Mouse (Mus musculus) embryonic fibroblast, embryonic 13.5 days (primary cell): ENCODE measurements around the gene Gria3. TPM values are rescaled to one million over a fixed set of nuclear protein-coding genes. Genes with fewer than 3 reads are reported as not detected.

Source experiments
- H3K27ac ChIP-seq: 2 replicates; pipeline ENCODE4 v1.5.1; 2012; ENCODE audit warnings: low read length, control low read depth, inconsistent platforms; ENCODE audit not compliant: insufficient read depth
- H3K4me1 ChIP-seq: 2 replicates; pipeline ENCODE4 v1.6.1; 2011; ENCODE audit warnings: low read length; ENCODE audit not compliant: control insufficient read depth, insufficient read depth
- H3K4me3 ChIP-seq: 2 replicates; pipeline ENCODE4 v1.5.1; 2011; ENCODE audit warnings: mild to moderate bottlenecking, control low read depth, low read length; ENCODE audit not compliant: insufficient read depth
- CTCF ChIP-seq: IDR thresholded peaks from 2 replicates; pipeline ENCODE4 v1.5.1; 2011; ENCODE audit warnings: mild to moderate bottlenecking, control low read depth, low read length, moderate library complexity, borderline replicate concordance; ENCODE audit not compliant: insufficient read depth
- POLR2A ChIP-seq: IDR thresholded peaks from 2 replicates; pipeline ENCODE4 v1.6.1; 2011; ENCODE audit warnings: low read depth, mild to moderate bottlenecking, control low read depth, low read length, moderate library complexity
- polyA plus RNA-seq: library from polyadenylated mRNA; stranded (reverse); fragments of >200 nt; gene quantifications from 2 replicates; pipeline ENCODE4 v1.2.4, GENCODE M21; 2011; ENCODE audit warnings: low read depth; ENCODE audit not compliant: missing spikeins, insufficient read length

The Gria3 gene
- polyA plus RNA-seq, 1 experiment = 95.5 TPM

- Histone ChIP-seq H3K4me3 (no peak overlapping the region), H3K27ac (no peak overlapping the region), H3K4me1 (no peaks in the 10 kb centered on the region)
- TF ChIP-seq POLR2A = no peak
- TF ChIP-seq CTCF = no peak
Observed at GRCm38 (mm10) chrX:41657791-41658190, 257.1 kb downstream of the Gria3 start.

- Histone ChIP-seq H3K27ac (no peak overlapping the region), H3K4me1 (no peaks in the 10 kb centered on the region), H3K4me3 (no peak overlapping the region)
- no peak for TF ChIP-seq POLR2A
- TF ChIP-seq CTCF = no peak
Observed at GRCm38 (mm10) chrX:41688869-41689268, 288.2 kb downstream of the Gria3 start.

GRCm38 (mm10) chrX:41692076-41692475 lies 291.4 kb downstream of the Gria3 start:
- Histone ChIP-seq H3K27ac (no peak overlapping the region), H3K4me3 (no peak overlapping the region), H3K4me1 (no peaks in the 10 kb centered on the region)
- TF ChIP-seq CTCF (no peak), POLR2A (no peak)
